Mouse (Mus musculus) liver, adult 2 months (tissue): Measurements from ENCODE around the gene Olfr658.

Source experiments
- CTCF ChIP-seq: fragments of 200-500 bp; IDR thresholded peaks from 2 replicates; pipeline ENCODE4 v1.5.1; 2011; ENCODE audit warnings: low read depth, low read length, control low read depth
- POLR2A ChIP-seq: fragments of 200-500 bp; IDR thresholded peaks from 2 replicates; pipeline ENCODE4 v1.6.1; 2011; ENCODE audit warnings: low read length, control low read depth; ENCODE audit not compliant: insufficient read depth; ENCODE audit errors: extremely low read depth

DNA sequence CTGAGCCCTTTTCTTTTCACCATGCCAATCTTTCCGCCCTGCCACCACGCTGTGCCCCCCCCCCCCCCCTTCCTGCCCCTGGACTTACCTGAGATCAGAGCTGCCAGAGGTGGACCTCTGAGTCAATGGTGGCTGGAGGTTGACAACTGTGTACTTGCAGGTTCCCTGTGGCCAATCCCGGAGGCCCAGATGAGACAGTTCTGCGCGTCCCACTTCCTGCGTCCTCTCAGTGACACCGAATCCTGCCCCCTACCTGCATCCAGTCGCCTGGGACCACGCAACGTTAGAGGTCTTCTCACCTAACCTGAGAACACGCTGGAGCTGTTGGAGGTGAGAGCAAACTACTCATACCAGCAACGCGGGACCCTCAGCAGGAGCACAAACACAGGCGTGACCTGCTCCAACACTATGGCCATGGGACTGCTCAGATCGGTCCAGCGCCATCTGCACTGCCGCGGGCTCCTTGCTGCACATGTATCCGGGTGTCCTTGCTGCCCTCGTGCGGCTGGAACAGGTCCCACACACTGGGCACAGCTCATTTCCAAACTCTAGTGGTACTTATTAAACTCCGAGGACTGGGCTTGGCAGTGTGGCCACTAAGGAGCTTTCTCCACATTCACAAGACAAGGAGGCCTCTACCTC, at the start of gene Olfr658:
- TF ChIP-seq CTCF (peak; percentile 65), POLR2A (no peak)
